Mouse (Mus musculus) G1E (cell line): ENCODE measurements around the gene Clint1. TPM values are rescaled to one million over a fixed set of nuclear protein-coding genes. Genes with fewer than 3 reads are reported as not detected.

Experiments used
- ATAC-seq: 2 replicates; pipeline ENCODE4 v1.8.0; 2016; ENCODE audit warnings: mild to moderate bottlenecking; ENCODE audit not compliant: insufficient number of reproducible peaks, poor library complexity, low FRiP score, severe bottlenecking; ENCODE audit errors: extremely low read depth
- DNase-seq: peaks from one replicate; pipeline ENCODE4 v3.0.0; 2012; ENCODE audit warnings: low spot score
- H3K27me3 ChIP-seq: 2 replicates; pipeline ENCODE4 v1.6.1; 2012; ENCODE audit warnings: mild to moderate bottlenecking, low read length, inconsistent platforms; ENCODE audit not compliant: insufficient read depth
- H3K36me3 ChIP-seq: replicated peaks from 2 replicates; pipeline ENCODE3; 2012; ENCODE audit warnings: mild to moderate bottlenecking, inconsistent platforms
- H3K4me1 ChIP-seq: 2 replicates; pipeline ENCODE4 v1.6.1; 2012; ENCODE audit warnings: low read depth, low read length, inconsistent platforms, mixed read lengths; ENCODE audit not compliant: insufficient read depth
- H3K4me3 ChIP-seq: 2 replicates; pipeline ENCODE4 v1.5.1; 2012; ENCODE audit warnings: low read depth, mild to moderate bottlenecking, inconsistent platforms, low read length, moderate library complexity, mixed read lengths
- H3K9me3 ChIP-seq: replicated peaks from 2 replicates; pipeline ENCODE4 v1.6.1; 2012; ENCODE audit warnings: inconsistent platforms
- CTCF ChIP-seq: IDR thresholded peaks from 2 replicates; pipeline ENCODE4 v1.5.1; 2012; ENCODE audit warnings: low read depth, low read length, inconsistent platforms, mixed read lengths
- GATA1 ChIP-seq: IDR thresholded peaks from 2 replicates; pipeline ENCODE4 v1.6.1; 2012; ENCODE audit warnings: borderline replicate concordance, low read length, inconsistent platforms, mixed read lengths
- GATA2 ChIP-seq: IDR thresholded peaks from 2 replicates; pipeline ENCODE4 v1.6.1; 2012; ENCODE audit warnings: low read depth, low read length, inconsistent platforms, borderline replicate concordance
- POLR2AphosphoS5 ChIP-seq: IDR thresholded peaks from 2 replicates; pipeline ENCODE4 v1.6.1; 2012; ENCODE audit warnings: low read depth, low read length, inconsistent platforms; ENCODE audit not compliant: insufficient replicate concordance
- TAL1 ChIP-seq: conservative IDR thresholded peaks from 2 replicates; pipeline ENCODE4 v1.6.1; 2012; ENCODE audit warnings: low read depth, low read length, inconsistent platforms, mixed read lengths
- polyA plus RNA-seq: library from polyadenylated mRNA; stranded (reverse); fragments of >175 nt; gene quantifications from 2 replicates; pipeline ENCODE4 v1.2.3, GENCODE M21; 2012
- total RNA-seq, 2 experiments: library from RNA; stranded (forward) in 1 of 2; stranded (reverse) in 1 of 2; fragments of 200-1000 nt in 1 of 2; fragments of >200 nt in 1 of 2; fragmentation: Nextera tagmentation in 1 of 2; gene quantifications; 2 replicates each; pipeline ENCODE4 v1.2.3; 2014 to 2017

Gene Clint1
- total and polyA plus RNA-seq, 3 experiments = 112 to 386 (median 259) TPM

- no peak overlapping the region for H3K4me3 ChIP-seq
- H3K9me3 ChIP-seq = no peaks in the 10 kb centered on the region
- H3K27me3 ChIP-seq = no peaks in the 10 kb centered on the region
- no peak for TF ChIP-seq GATA1
- TF ChIP-seq GATA2 = no peak
- TF ChIP-seq CTCF = no peak
- no peak for TF ChIP-seq TAL1
- no peak for TF ChIP-seq POLR2AphosphoS5
- no peak for DNase-seq
- peaks cover 95% of the 10 kb centered on the region for H3K36me3 ChIP-seq
- ATAC-seq = no peak
- H3K4me1 ChIP-seq = peaks cover 26% of the 10 kb centered on the region; the same call in 1 of the 2 replicates
Measured at GRCm38 (mm10) chr11:45897392-45897791, 45.5 kb downstream of the Clint1 start.

DNA sequence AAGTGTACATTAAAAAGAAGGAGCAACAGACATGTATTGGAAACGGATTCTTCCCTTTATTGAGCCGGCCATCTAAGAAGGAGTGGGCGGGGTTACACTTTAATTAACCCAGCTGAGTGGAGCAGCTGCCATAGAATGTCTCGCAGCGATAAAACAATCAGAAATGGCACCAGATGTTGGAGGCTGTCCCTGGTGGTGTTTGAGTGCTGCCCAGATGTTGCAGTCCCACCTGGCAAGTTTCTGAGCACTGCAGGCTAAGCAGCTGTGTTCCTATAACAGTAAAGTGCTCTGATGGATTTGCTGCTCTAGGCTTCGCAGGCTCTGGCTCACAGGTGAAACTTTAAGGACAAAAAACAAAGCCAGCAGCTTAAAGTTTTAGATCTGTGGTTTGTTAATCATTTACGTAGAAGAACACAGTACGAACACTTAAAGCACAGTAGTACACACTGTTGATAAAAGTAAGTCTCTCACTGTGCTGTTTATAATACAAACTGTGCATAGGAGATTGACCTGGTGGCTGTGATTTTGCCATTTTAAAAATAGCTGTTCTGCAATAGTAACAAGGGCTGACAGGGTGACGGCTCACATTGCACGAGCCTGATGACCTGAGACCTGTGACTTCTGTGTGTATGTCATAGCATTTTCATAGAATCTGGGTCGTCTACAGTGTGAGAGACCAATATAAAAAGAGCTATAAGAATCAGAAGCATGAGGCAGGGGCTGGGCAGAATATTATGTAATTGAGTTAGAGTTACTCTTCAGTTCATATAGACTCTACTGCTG lies 48.6 kb downstream of the Clint1 start:
- Histone ChIP-seq H3K4me1 (peaks cover 35% of the 10 kb centered on the region), H3K36me3 (peaks cover 84% of the 10 kb centered on the region), H3K27me3 (no peaks in the 10 kb centered on the region), H3K4me3 (no peak overlapping the region), H3K9me3 (no peaks in the 10 kb centered on the region)
- ATAC-seq (no peak), DNase-seq (no peak)
- TF ChIP-seq TAL1 (no peak), GATA1 (no peak), GATA2 (no peak), POLR2AphosphoS5 (no peak), CTCF (no peak)

DNA sequence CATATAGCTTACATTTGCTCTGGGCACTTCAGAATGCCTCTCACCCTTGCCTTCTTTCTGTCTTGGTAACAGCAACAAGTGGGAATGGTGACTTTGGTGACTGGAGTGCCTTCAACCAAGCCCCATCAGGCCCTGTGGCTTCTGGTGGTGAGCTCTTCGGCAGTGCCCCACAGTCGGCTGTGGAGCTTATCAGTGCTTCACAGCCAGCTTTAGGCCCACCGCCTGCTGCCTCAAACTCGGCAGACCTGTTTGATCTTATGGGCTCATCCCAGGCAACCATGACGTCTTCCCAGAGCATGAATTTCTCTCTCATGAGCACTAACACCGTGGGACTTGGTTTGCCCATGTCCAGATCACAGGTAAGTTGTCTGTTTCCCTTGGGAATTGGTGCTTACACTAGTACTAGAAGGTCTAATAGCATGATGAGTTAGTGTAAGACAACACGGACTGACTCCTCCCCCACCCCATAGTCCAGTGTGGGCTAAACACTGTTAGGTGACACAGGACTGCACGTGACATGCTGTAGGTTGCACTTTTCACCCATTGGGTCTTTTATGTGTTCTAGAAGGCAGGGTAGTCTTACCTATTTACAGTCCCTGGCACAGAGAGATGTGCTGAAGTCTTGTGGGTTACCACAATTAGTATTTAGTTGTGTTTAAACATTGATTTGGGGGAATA lies 54.4 kb downstream of the Clint1 start:
- Histone ChIP-seq H3K36me3 (peaks cover 83% of the 10 kb centered on the region), H3K4me3 (no peak overlapping the region; the same call in 1 of the 2 replicates), H3K4me1 (peaks cover 49% of the 10 kb centered on the region), H3K27me3 (no peaks in the 10 kb centered on the region), H3K9me3 (no peaks in the 10 kb centered on the region)
- ATAC-seq (peak; percentile 75), DNase-seq (peak; percentile 21)
- TF ChIP-seq POLR2AphosphoS5 = no peak
- peak; percentile 53 for TF ChIP-seq TAL1

DNA sequence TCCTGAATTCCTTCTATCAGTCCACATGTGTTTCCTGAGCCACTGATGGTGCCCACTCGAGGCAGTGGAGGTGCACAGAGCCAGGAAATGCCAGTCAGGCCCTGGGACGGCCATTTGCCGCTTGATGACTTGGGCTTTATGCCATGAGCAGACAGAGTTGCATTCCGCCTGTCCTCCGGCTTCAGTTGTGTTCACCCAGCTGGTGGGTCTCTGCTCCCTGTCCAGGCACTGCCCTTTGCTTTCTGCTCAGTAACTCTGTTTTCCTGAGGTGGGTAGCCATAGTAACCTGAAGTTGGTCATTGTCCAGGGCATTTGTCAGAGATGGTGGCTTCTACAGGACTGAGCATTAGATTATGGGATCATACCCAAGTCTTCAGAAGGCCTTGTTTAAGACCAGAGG lies 55.5 kb downstream of the Clint1 start:
- Histone ChIP-seq H3K27me3 (no peaks in the 10 kb centered on the region), H3K4me1 (peaks cover 46% of the 10 kb centered on the region), H3K4me3 (no peak overlapping the region), H3K36me3 (peaks cover 85% of the 10 kb centered on the region), H3K9me3 (no peaks in the 10 kb centered on the region)
- ATAC-seq (no peak), DNase-seq (no peak)
- TF ChIP-seq GATA2 (no peak), TAL1 (no peak), CTCF (no peak), POLR2AphosphoS5 (no peak), GATA1 (no peak)

- ATAC-seq (no peak), DNase-seq (no peak)
Measured at GRCm38 (mm10) chr11:45908070-45908469, 56.2 kb downstream of the Clint1 start.

GRCm38 (mm10) chr11:45908894-45909293 lies 57.0 kb downstream of the Clint1 start:
- no peak for DNase-seq
- Histone ChIP-seq H3K4me1 (peaks cover 32% of the 10 kb centered on the region), H3K36me3 (peaks cover 81% of the 10 kb centered on the region), H3K4me3 (no peak overlapping the region), H3K27me3 (no peaks in the 10 kb centered on the region), H3K9me3 (no peaks in the 10 kb centered on the region)
- no peak for TF ChIP-seq POLR2AphosphoS5
- no peak for TF ChIP-seq GATA1
- TF ChIP-seq TAL1 = no peak
- no peak for ATAC-seq

More at GRCm38 (mm10) chr11:45908070-45908469, 56.2 kb downstream of the Clint1 start:
- no peak overlapping the region for H3K4me3 ChIP-seq
- H3K9me3 ChIP-seq = no peaks in the 10 kb centered on the region
- H3K36me3 ChIP-seq = peaks cover 85% of the 10 kb centered on the region
- H3K4me1 ChIP-seq = peaks cover 40% of the 10 kb centered on the region
- TF ChIP-seq TAL1 (no peak), POLR2AphosphoS5 (no peak), CTCF (no peak), GATA2 (no peak), GATA1 (no peak)
- no peaks in the 10 kb centered on the region for H3K27me3 ChIP-seq
